Mouse (Mus musculus): ENCODE data around the gene Rhd.

Gene Rhd

DNA sequence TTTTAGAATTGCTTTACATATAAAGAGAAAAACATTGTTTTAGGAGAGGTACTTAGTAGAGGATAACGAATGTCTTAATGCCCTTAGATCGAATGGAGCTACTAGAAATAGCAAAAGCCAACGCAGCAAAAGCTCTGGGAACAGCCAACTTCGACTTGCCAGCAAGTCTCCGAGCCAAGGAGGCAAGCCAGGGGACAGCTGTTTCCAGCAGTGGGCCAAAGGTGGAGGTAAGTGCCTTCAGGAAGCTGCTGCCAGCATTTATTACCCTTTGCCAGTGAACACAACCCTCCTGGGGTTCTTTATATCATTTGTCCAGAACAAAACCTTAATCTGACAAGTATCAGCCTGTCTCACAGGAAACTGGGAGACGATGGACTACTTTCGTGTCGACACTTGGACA, 60.9 kb downstream of the Rhd start:
- ATAC-seq (ENCODE audit: insufficient number of reproducible peaks, low FRiP score, low TSS enrichment) = no peak

DNA sequence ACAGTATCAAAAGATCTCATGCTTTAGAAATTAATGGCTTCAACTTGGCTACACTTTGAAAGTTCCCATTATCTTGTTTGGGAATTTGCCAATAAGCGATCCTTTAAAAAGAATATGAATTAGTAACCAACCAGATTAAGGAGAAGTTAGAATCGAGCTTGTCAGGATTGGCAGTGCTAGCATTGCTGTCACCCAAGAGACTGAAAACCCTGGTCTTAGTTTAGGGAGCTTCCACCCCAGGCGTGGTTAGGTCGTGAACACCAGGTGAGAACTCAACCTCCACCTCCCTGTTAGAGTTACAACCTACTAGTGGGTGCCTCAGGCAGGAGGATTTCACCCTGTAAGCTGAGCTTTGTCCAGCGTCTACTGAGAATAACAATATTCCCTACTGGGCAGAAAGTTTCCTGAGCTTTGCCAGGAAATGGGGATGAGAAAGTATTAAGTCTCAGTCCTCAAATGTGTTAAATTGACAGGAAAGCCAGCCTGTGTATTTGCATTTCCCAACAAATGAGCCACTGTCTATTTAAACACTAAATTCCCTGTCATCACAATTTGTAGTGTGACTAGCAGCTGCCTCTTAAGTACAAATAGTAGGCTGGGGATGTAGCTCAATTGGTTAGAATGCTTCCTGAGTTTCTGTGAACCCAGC, 63.6 kb downstream of the Rhd start:
- no peak for ATAC-seq (ENCODE audit: insufficient number of reproducible peaks, low FRiP score, low TSS enrichment)

GRCm38 (mm10) chr4:134928464-134928836, 64.1 kb downstream of the Rhd start:
- ATAC-seq (ENCODE audit: insufficient number of reproducible peaks, low FRiP score, low TSS enrichment) = no peak

GRCm38 (mm10) chr4:134929536-134929935, 65.2 kb downstream of the Rhd start:
- ATAC-seq (ENCODE audit: insufficient number of reproducible peaks, low FRiP score, low TSS enrichment) = no peak

DNA sequence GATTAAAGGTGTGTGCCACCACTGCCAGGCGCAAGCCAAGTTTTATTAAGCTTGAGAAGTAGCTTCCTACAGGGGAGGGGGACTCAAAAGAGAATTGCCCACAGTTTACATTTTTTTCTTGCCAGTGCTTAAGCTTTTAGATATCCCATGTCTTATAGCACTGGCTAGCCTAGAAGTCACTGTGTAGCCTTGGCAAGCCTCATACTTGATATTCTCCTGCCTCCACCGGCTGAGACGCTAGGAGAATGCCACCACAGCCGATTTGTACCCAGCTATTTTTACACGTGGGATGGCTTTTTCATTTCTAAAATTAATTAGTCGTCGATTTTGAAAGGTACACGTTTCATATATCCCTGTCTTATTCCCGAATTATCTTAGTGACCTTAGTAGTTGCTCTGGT, 65.9 kb downstream of the Rhd start:
- no peak for ATAC-seq (ENCODE audit: insufficient number of reproducible peaks, low FRiP score, low TSS enrichment)

GRCm38 (mm10) chr4:134930684-134931481, 66.5 kb downstream of the Rhd start, which contains the start of gene Syf2:
TSS of gene Syf2 (plus strand) at chr4:134930898.
- ATAC-seq (ENCODE audit: insufficient number of reproducible peaks, low FRiP score, low TSS enrichment) = peak; percentile 87

DNA sequence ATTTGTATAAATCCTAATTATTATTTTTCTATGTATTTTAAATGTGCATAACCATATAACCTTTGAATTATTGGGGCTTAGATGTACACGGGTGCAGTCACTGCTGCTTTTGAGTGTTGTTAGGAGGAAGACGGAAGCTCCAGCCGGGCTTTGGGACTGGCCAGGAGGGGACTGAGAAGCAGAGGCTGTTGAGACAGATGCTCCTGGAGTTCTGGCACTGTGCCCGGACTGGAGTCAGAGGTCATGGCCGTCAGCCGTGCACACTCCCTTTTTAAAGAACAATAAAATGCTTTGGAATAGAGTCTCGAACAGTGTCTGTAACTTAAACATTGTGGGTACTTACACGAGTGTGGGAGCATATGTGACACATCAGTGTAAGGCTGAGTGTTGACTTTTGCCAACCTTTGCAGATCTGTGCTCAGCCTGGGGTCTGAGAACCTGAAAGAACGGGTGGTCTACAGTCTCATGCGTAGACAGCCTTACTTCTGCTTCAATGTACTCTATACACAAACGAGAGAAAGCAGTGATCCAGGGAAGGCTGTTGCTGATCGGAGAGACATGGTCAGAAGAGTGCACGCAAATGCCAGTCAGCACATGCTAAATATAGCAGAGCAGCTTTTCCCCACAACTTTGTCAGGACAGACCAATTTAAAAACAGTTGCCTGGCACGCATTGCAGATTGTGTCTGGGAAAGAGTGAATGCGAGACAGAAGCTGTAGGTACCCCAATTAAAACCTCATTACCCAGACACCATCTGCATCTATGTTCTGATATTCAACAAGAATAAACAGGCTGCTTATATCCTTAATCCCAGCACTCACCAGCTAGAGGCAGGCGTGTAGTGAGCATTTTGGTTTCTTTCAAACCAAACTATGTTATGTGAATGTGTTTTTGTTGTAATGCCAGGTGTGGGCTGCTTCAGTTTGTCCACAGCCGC, 73.2 kb downstream of the Rhd start:
- ATAC-seq (ENCODE audit: insufficient number of reproducible peaks, low FRiP score, low TSS enrichment) = no peak

DNA sequence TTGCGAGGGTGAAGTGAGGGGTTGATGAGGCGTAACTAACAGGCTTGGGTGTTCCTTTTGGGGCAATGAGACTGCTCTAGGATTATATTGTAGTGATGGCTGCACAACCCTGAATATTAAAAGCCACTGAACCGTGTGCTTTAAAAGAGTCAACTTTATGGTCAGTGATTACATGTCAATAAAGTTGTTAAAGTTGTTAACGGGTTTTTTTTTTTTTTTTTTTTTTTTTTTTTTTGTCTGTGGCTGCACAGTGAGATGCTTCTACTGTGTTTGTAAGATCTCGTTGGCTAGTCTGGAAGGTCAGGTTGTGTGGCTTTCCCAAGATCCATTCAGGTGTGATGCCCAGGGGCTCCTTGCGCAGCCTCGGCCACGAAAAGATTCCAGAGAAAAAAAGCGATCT, 75.6 kb downstream of the Rhd start:
- no peak for ATAC-seq (ENCODE audit: insufficient number of reproducible peaks, low FRiP score, low TSS enrichment)

GRCm38 (mm10) chr4:134943758-134944538, 79.6 kb downstream of the Rhd start:
- no peak for ATAC-seq (ENCODE audit: insufficient number of reproducible peaks, low FRiP score, low TSS enrichment)

All from cerebellum, adult (tissue).